Mouse (Mus musculus) c-Kit-positive CD71-negative TER-119-negative erythroid progenitor cells, embryonic 14.5 days (primary cell): ENCODE measurements around the gene Clec2l.

Experiments
- DNase-seq: peaks from one replicate; pipeline ENCODE4 v3.0.0-alpha.2; 2013; ENCODE audit warnings: low read depth

Clec2l gene

GRCm38 (mm10) chr6:38718625-38719024 is 55.8 kb downstream of the Clec2l start:
- DNase-seq = no peak

- DNase-seq = no peak
Observed at GRCm38 (mm10) chr6:38719229-38719628, 56.4 kb downstream of the Clec2l start.

- no peak for DNase-seq
Observed at GRCm38 (mm10) chr6:38721361-38721760, 58.5 kb downstream of the Clec2l start.

GRCm38 (mm10) chr6:38725515-38725914 is 62.6 kb downstream of the Clec2l start:
- no peak for DNase-seq
